Mouse (Mus musculus) left cerebral cortex, postnatal 14 days (tissue): ENCODE measurements around the gene Zfp809. TPM values are rescaled to one million over a fixed set of nuclear protein-coding genes. Genes with fewer than 3 reads are reported as not detected.
"Not testable (repeated sequence)": the region's sequence is repeated elsewhere in the genome, so short reads cannot be mapped to it uniquely, and the experiment has no call there.

Source experiments
- DNase-seq, 2 experiments: peaks; one replicate each; pipeline ENCODE4 v3.0.0; 2021 to 2022; ENCODE audit warnings: low spot score in 2 of 2, mixed read lengths in 1 of 2
- intact Hi-C: fragments of 180-260 bp; cut with DNase I; formaldehyde crosslinking; loops from one replicate; pipeline ENCODE4 v1.15.1; 2025
- long read RNA-seq, 2 experiments: library from polyadenylated mRNA; stranded (forward); transcript quantifications; one replicate each; pipeline ENCODE4 v2.0.0; 2021
- total RNA-seq, 2 experiments: library from RNA; stranded (reverse); gene quantifications; 2 replicates each; pipeline ENCODE4 v1.2.3; 2021

Gene Zfp809
- total RNA-seq: 10 to 100 TPM; 17.5 to 18.6 TPM
- long read RNA-seq, experiment 1, partial matches to known transcripts: 0 of 3 reads
- long read RNA-seq, experiment 1, other reads (novel, unspliced or antisense): 3 of 3 reads
- long read RNA-seq, experiment 2, partial matches to known transcripts: 0 of 3 reads
- long read RNA-seq, experiment 2, other reads (novel, unspliced or antisense): 1 of 3 reads

DNA sequence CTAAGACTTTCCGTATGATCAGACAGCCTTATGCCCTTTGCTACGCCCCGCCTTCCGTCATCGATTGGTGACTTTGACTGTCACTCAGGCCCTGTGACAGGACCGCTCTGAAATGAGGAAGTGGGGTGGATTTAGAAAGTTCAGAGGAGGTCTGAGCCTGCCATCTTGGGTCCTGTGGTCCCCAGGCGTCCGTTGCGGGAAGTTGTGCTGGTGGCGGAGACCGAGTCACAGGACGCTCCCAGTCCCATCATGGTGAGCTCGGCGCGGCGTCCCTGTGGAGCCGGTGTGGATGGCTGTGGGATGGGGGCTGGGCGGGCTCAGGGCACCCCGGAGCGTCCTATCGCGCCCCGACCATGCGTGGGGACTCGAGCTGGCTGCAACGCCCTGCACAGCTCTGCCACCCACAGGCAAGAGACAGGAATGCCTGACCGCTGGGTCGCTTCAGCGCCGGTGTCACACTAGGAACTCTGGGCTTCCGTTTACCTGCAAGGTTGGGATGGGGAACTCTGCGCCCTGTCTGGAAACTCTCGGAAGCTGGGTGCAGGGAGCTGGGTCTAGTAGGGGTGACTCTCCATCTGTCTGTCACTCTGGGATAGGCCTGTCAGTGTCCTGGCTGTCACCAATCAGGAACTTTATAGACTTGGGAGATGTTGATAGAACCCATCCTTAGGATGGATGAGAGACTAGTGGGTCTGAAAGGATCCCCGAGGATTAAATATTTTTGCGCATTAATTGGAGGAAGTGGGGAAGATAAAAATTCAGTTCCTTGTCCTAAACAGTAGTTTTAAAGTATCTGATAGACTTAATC, at the start of gene Zfp809:
Gene Zfp809 (plus strand): TSS at position 134 of the 808 bp plus-strand sequence.
- DNase-seq: peak; percentile 99 to 100
- intact Hi-C loops: loop anchor here (2.0 kb wide), 1 partner anchor 69 kb away; the partner anchor contains the start of gene Pigyl

DNA sequence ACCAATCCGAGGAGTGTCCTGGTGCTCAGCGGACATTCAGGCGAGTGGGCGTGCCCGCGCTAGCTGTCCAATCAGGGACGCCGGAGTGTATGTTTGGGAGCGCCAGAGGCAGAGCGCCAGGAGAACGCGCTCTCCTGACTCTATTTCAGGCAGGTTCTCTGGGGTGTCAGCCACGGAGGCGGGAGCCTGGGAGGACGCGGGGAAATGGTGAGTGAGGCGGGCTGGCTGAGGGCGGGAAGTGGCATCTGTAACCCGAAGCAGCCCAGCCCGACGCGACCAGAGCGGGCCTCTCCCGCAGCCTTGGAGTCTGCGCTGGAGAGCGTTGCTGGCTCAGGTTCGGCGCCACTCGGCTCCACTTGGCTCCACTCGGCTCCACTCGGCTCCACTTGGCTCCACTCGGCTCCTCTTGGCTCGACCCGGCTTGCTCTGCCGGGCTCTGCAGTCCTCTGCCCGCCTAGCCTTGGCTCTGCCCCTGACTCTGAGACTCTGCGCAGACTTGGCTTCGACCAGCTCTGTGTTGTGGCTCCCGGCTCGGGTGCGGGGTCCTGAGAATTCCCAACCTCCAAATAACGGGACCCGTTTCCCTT, 37.4 kb upstream of the Zfp809 start, which contains the start of gene Zfp872:
Gene Zfp872 (plus strand): TSS at position 66 of the 587 bp plus-strand sequence.
- DNase-seq: peak; percentile 39 to 51
- intact Hi-C loops: no loop called here

DNA sequence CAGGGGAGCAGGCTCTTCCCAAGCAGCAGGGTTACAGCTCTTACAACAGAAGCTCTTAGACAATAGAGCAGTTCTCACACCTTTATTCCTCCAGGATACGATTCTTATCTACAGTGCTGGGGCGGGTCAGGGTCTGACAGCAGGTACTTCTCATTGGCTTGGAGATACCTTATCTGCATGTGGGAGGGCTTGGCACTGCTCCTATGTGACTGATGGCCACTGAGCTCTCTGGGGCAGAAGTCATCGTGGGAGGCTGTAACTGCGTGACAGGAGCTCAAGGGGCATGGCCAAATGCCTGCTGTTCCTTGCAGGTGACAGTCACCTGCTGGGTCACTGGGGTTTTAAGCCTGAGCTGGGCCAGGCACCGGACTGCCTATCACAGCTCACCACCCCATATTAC, 29.1 kb upstream of the Zfp809 start:
- intact Hi-C loops: no loop called here
- DNase-seq: no peak

DNA sequence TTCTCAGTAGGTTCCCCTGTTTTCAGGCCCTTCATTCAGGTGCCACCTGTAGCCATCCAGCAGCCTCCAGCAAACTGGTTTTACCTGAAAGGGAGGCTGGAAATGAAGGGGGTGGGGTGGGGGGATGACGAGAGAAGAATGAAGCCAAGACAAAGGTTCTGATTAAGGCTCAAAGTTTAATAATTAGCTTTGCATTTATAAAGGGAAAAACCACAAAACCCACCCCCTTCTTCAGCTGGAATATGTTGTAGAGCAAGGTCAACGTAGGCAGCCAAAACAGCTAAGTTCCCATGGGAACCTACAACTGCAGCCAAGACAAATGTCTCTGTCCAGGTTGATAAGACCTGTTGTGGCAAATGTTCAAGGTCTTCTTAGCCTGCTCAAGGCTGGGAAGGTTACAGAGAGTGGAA, 11.7 kb upstream of the Zfp809 start:
- intact Hi-C loops: no loop called here
- DNase-seq: no peak

DNA sequence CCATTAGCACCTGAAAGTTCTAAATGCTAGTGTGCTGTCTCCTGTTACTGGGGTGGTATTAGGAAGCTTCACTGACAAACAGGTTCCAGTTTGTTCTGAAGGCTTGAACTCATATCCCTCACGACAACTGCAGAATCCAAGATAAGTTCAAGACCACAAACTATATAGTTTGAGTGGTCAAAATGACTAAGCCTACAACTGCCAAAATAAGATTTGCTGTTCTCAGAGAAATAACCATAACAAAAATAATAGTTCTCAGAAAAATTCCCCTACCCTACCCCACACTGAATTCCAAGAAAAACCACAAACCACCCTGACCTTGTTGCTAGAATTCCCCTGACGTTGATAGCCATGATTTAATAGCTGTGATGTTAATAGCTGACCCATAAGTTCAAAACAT, 11.0 kb upstream of the Zfp809 start:
- intact Hi-C loops: no loop called here
- DNase-seq: no peak

DNA sequence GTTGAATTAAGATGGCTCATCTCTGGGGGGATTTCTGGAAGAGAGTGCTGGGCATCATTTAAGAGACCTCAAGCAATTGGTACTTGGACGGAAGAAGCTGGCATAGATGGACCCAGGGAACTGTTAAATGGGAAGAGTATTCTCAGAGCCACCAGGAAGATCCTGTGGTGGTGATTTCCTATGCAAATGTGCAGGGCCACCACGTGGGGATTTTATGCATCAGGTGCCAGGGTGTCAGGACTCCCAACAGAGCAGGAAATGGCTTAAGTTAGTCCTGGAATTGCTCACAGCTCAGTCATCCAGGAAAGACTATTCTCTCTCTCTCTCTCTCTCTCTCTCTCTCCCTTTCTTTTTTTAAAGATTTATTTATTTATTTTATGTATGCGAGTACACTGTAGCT, 8.8 kb upstream of the Zfp809 start:
- intact Hi-C loops: no loop called here
- no peak for DNase-seq

DNA sequence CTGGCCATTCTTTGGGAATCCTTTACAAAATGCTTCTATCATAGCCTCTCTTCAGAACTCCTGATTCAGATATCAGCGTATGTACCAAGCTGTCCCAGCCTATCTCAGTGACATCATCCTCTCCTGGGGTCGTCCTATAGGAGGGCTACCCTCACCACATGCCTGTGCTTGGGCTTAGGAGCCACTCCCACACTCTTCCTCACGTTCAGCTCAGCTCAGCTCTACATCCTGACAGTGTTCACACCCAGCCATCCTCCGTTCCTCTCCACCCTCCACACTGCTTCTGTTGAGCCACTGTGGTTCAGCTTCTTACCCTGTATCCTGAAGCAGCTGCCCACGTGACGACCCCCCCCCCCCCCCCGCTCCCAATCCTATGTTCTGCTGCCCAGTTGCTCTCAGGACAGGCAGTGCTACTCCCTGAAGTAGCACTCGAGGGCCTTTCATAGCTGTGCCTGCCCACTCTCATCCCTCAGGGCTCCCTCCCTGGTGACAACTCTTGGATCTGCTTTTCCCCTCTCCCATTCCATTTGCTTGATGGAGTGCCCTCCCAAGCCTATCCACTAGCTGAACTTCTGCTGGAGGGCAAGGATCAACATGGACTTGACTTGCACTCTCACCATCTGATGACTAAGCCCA, 7.5 kb upstream of the Zfp809 start:
- no peak for DNase-seq
- intact Hi-C loops: no loop called here

DNA sequence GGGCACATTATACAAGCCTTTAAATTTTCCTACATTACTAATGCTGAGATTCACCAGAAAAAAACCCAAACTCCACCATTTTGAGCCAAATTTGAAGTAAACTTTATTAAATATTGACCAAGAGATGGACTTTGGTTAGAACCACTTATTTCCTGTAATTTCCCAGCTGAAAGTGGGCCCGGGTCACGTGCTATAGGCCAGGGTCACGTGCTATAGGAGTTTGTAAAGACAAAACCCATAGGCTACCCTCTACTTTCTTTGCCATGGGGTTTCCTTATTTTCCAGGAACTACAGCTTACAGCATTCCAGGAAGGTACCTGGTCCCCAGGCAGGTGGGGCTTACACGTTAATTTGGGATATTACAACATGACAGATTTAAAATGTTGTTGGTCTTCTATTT, 1.4 kb upstream of the Zfp809 start:
- intact Hi-C loops: loop anchor here (2.0 kb wide), 1 partner anchor 67 kb away; the partner anchor contains the start of gene Pigyl
- no peak for DNase-seq

DNA sequence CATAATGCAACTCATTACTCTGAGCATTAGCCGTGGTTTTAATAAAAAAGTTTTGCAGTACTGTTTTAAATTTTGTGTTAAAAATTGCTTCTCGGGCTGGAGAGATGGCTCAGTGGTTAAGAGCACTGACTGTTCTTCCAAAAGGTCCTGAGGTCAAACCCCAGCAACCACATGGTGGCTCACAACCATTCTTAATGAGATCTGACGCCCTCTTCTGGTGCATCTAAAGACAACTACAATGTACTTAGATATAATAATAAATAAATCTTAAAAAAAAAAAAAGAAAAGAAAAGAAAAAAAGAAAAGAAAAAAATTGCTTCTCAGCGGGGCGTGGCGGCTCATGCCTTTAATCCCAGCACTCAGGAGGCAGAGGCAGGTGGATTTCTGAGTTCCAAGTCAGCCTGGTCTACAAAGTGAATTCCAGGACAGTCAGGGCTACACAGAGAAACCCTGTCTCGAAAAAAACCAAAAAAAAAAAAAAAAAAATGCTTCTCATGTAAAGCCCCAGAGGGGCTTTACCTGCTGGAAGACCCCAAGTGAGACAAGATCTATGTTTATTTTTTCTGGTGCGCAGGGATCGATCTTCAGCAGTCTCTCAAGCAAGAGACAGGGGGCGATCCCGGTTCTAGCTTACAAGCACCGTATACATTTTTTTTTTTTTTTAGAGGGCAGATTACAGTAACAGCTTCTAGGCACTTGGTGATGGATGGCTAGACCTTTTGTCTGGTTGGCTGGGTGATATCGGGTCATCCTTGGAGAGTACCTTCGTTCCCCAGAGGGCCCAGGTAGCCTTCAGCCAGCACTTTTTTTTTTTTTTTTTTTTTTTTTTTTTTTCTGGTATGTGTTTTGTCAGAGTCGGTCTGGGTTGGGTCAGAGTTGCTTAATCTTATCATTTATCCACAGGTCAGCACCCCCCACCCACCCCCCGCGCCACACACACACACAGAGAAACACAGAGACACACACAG, 694 bp upstream of the Zfp809 start:
- peak; percentile 13 to 38 for DNase-seq
- intact Hi-C loops: loop anchor here (2.0 kb wide), 1 partner anchor 68 kb away; the partner anchor contains the start of gene Pigyl

DNA sequence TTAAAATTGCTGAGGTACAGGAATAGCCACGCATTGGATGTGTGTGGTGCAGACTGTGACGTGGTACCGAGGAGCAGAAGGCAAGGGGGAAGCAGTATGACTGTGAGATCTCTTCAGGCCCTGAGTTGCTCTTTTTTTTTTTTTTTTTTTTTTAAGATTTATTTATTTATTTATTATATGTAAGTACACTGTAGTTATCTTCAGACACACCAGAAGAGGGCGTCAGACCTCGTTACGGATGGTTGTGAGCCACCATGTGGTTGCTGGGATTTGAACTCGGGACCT, 817 bp downstream of the Zfp809 start:
- DNase-seq, intact Hi-C loops: not testable (repeated sequence)

DNA sequence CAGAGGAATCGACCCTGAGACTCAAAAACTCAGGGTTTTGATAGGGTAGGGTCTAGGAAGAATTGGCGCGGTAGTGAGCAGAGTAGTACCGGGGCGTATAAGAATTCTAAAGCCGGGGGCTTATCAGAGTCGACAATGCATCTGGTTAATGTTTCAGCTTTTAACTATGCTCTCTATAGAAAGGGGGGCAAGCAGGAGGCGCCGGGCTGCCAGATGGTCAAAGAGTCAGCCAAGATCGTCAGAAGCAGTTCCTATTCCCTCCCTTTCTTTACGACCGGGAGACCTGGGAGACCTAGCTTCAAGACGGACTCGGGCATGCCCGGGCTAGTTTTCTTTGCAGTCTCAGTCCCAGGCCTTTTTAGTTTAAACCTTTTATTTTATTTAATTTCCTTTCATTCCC, 1.3 kb downstream of the Zfp809 start:
- intact Hi-C loops: no loop called here
- DNase-seq: no peak

DNA sequence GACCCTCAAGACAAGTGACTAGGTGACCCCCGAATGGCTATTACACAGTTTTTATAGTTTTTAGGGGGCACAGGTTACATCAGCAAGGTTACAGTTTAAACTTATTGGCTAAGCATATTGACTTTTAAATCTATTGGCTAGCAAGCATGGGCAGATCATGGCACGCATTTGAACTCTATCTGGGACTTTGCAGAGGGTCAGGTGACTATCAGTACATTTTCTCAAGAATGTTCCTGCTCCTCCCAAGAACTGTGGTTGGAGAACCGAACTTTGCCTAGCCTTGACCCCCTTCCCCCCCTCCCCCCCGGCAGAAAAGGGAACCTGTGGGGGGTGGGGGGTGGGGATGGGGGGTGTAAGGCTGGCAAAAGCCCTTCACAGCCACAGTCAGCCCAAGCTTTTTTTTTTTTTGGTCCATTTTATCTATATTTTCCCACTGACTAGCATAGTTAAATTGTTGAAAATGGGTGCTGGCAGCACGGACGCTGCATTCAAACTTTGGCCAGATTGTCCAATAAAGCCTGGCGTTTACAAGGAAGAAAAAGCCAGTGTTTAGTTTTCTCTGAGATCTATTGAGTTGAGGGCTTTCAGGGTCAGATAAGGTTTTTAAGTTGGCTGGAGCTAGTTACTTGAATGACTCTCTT, 4.0 kb downstream of the Zfp809 start:
- no peak for DNase-seq
- intact Hi-C loops: loop anchor here (5.0 kb wide), 1 partner anchor 178 kb away; no protein-coding TSS in a partner anchor

DNA sequence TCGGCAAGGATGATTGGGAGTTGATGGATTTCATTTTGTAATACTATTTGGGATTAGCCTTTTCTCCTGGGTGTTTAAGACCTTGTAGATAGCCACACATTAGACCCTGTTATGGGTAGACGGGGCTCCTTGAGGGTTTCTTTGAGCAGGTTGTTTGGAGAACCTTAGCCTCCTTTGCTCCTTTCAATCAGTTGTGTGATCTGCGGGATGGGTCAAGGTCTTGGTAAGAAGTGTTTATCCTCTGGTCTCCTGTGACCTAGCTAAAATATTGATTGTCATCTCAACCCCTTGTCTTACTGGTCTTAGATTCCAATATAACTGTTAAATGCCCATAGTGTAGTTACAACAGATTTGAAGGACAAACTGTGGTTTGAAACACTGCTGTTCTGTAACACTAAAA, 4.5 kb downstream of the Zfp809 start:
- intact Hi-C loops: loop anchor here (5.0 kb wide), 1 partner anchor 177 kb away; no protein-coding TSS in a partner anchor
- DNase-seq: no peak

DNA sequence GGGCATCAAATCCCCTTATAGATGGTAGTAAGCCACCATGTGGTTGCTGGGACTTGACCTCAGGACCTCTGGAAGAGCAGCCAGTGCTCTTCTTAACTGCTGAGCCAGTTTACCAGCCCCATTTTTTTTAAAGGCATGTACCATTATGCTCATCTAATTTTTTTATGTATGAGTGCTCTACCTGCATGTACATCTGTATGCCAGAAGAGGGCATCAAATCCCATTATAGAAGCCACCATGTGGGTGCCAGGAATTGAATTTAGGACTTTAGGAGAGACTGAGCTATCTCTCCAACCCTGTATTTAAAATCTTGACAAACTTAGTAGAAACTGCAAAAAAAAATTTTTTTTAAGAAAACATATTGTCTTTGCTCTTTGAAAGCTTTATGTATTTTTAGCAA, 5.0 kb downstream of the Zfp809 start:
- DNase-seq: peak in 1 of 2 experiments; percentile 24
- intact Hi-C loops: loop anchor here (5.0 kb wide), 1 partner anchor 177 kb away; no protein-coding TSS in a partner anchor

DNA sequence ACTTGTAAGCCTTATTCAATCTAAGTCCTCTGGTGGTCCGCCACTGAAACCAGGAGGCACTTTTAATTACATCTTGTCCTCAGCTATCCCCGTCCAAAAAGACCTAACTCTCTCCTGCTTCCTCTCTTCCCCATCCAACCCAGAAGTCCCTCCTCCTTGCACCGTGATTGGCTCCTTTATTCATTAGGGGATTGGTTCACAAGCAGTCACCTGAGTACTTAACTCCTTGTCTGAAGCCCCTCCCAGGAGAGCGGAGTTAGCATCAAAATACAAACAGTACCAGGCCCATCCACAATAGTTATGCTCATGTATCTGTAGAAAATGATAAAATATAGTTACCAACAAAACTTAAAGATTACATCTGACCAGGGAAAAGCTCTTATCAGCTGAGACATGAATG, 14.5 kb downstream of the Zfp809 start:
- intact Hi-C loops: no loop called here
- DNase-seq: no peak

DNA sequence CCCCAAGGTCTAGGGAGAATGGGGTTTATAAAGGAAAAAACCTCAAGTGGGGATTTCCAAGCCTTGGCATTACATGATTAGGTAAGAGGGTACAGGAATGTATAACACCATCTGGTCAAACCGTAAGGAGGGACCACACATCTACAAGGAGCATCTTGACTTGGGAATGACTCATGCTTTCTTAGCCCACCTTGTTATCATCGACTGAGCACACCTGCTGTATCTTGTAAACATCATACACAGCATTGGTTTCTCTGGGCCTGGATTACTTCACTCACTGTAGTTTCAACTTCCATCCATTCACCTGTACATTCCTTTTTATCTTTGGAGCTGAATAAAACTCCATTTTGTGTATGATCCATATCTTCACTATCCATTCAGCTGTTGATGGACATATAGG, 18.7 kb downstream of the Zfp809 start:
- no peak for DNase-seq
- intact Hi-C loops: no loop called here

DNA sequence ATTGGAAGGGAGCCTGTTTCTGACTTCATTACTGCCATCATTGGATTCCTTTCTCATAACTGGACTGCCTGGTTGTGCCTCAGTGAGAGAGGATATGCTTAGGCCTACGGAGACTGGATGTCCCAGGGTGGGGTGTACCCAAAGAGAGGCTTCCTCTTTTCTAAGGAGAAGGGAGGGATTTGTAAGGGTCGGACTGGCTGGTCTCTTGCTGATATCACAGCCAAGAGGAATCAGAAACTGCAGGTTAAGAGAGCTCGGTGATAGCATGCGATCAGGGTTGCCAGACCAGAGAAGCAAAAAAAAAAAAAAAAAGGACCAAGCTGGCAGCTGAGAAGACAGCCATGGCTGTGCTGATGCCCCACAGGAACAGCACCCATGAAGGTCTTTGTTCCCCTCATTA, 31.1 kb downstream of the Zfp809 start:
- intact Hi-C loops: no loop called here

DNA sequence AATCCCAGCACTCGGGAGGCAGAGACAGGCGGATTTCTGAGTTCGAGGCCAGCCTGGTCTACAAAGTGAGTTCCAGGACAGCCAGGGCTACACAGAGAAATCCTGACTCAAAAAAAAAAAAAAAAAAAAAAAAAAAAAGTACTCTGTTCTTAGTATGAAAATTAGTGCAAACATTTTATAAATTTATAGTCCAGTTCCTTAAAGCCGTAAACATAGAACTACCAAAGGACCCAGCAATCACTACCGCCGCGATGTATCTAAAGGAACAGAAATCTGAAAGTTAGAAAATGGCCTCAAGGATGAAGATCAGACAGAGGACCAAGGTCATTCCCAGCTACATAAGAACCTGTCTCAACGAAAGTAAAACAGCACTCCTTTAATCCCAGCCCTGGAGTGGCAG, 33.3 kb downstream of the Zfp809 start:
- DNase-seq: no peak
- intact Hi-C loops: no loop called here

More for the DNA sequence above, 31.1 kb downstream of the Zfp809 start:
- no peak for DNase-seq
